Mouse (Mus musculus): ENCODE data around the gene Cdca4.

DNA sequence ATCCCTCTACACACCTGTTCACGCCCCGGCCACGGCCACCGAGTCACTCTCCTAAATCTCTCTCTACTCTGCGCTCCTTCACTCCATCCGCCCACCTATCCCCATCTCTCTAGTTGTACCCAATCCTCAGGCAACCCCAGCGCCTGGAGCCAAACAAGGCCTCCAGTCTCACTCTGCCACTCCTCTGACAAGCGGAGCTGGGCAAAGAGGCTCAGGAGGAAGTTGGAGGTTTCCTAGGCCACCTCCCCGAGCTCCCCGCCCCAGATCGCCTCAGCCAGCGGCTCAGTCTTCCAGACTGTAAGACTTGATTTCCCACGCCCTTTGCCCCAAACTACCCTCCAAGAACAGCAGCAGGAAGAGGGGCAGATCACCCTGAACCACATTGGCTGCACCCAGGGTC is 41.6 kb upstream of the Cdca4 start:
- no peak for TF ChIP-seq GATA1 (IDR thresholded peaks at IDR 0.05; ENCODE audit: low read length)
- TF ChIP-seq TAL1 (IDR thresholded peaks at IDR 0.05; ENCODE audit: low read length): no peak
